Comparison of ENCODE assay signal across 8 mouse cellular contexts in genomic region chr7:73588351-73588906, GRCm38 (mm10). TPM values are rescaled to one million over a fixed set of nuclear protein-coding genes. Genes with fewer than 3 reads are reported as not detected.
A peak's percentile ranks its signal among the peaks of the same experiment; 100 is the strongest.
DNase-seq lines count a peak whose midpoint lies in the region; ATAC-seq lines count a peak whose summit lies in the region.

No protein-coding gene starts in this region.

- H3K4me1 ChIP-seq in neural tube, embryonic 13.5 days (replicated peaks) = peaks cover 30% of the 10 kb centered on the region
- peaks cover 23% of the 10 kb centered on the region for H3K4me1 ChIP-seq in kidney, embryonic 14.5 days (ENCODE audit: control insufficient read depth, insufficient read depth, low read length)

- H3K27me3 ChIP-seq in neural tube, embryonic 13.5 days = no peaks in the 10 kb centered on the region
- H3K27me3 ChIP-seq in kidney, embryonic 14.5 days (ENCODE audit: control insufficient read depth, insufficient read depth, low read length) = no peaks in the 10 kb centered on the region

- 0 out of 2 replicates have a peak overlapping the region, but pooled peaks have one; percentile 10 for H3K4me2 ChIP-seq in neural tube, embryonic 13.5 days
- no peak overlapping the region for H3K4me2 ChIP-seq in kidney, embryonic 14.5 days (replicated peaks; ENCODE audit: low read depth, low read length)

- 87% methylated on average over 8 of the region's 8 CpGs for WGBS in neural tube, embryonic 13.5 days
- 71% methylated on average over 8 of the region's 8 CpGs for WGBS in kidney, embryonic 14.5 days

- no peaks in the 10 kb centered on the region for H3K36me3 ChIP-seq in neural tube, embryonic 13.5 days
- no peaks in the 10 kb centered on the region for H3K36me3 ChIP-seq in kidney, embryonic 14.5 days (ENCODE audit: control insufficient read depth, insufficient read depth, low read length)

- DNase-seq in adrenal gland, postnatal 25 days = peak; percentile 10
- no peak for DNase-seq in adrenal gland, postnatal 14 days
- DNase-seq in neural tube, embryonic 10.5 days (ENCODE audit: extremely low spot score, low spot score) = no peak
- peak; percentile 36 for DNase-seq in right cerebral cortex, postnatal 4 days
- DNase-seq in retina, embryonic 14.5 days (ENCODE audit: low spot score) = no peak
- DNase-seq in thymus, postnatal 25 days = no peak

- no peak overlapping the region for H3K4me3 ChIP-seq in neural tube, embryonic 13.5 days
- no peak overlapping the region for H3K4me3 ChIP-seq in kidney, embryonic 14.5 days (ENCODE audit: low read length)

- H3K9me3 ChIP-seq in neural tube, embryonic 13.5 days = no peaks in the 10 kb centered on the region
- no peaks in the 10 kb centered on the region for H3K9me3 ChIP-seq in kidney, embryonic 14.5 days (ENCODE audit: control insufficient read depth, low read length)

- no peak for ATAC-seq in neural tube, embryonic 13.5 days (ENCODE audit: low read depth)
- ATAC-seq in kidney, embryonic 14.5 days (ENCODE audit: low FRiP score, low TSS enrichment) = no peak

- H3K9ac ChIP-seq in neural tube, embryonic 13.5 days = no peak overlapping the region
- no peak overlapping the region; the same call in 1 of the 2 replicates for H3K9ac ChIP-seq in kidney, embryonic 14.5 days (ENCODE audit: low read depth, low read length)

- H3K27ac ChIP-seq in neural tube, embryonic 13.5 days (replicated peaks) = 0 out of 2 replicates have a peak overlapping the region, but pooled peaks have one; percentile 61
- H3K27ac ChIP-seq in kidney, embryonic 14.5 days (ENCODE audit: low read depth, low read length) = peak overlapping the region; percentile 25; the same call in 1 of the 2 replicates

RNA-seq across cellular contexts. Expression of gene Chd2, which starts 46.8 kb away (rescaled TPM):
- total RNA-seq in adrenal gland, postnatal 25 days (2021) = 50.0 and 57.4 TPM in 2 replicates
- total RNA-seq in adrenal gland, postnatal 14 days (2021) = 45.1 and 52.8 TPM in 2 replicates
- 34.6 and 45.5 TPM in 2 replicates for polyA plus RNA-seq in neural tube, embryonic 13.5 days (2015; fragmentation: Nextera tagmentation; extraction: Ambion mirVana)
- polyA plus RNA-seq in kidney, embryonic 14.5 days (2014; fragmentation: Nextera tagmentation; extraction: Ambion mirVana) = 43.7 and 70.9 TPM in 2 replicates

Comparison
In these comparisons a context has a peak if more than half of its experiments do, and no peak if none do; other contexts are left out.
1. DNase-seq: peak in adrenal gland, postnatal 25 days (single experiment) and right cerebral cortex, postnatal 4 days (single experiment); none in adrenal gland, postnatal 14 days (single experiment), neural tube, embryonic 10.5 days (single experiment), retina, embryonic 14.5 days (single experiment) and thymus, postnatal 25 days (single experiment).